Mouse (Mus musculus): Measurements from ENCODE around the gene Samd13. TPM values are rescaled to one million over a fixed set of nuclear protein-coding genes. Genes with fewer than 3 reads are reported as not detected.

The Samd13 gene
- polyA plus RNA-seq, 1 experiment, result 0.31 TPM

DNA sequence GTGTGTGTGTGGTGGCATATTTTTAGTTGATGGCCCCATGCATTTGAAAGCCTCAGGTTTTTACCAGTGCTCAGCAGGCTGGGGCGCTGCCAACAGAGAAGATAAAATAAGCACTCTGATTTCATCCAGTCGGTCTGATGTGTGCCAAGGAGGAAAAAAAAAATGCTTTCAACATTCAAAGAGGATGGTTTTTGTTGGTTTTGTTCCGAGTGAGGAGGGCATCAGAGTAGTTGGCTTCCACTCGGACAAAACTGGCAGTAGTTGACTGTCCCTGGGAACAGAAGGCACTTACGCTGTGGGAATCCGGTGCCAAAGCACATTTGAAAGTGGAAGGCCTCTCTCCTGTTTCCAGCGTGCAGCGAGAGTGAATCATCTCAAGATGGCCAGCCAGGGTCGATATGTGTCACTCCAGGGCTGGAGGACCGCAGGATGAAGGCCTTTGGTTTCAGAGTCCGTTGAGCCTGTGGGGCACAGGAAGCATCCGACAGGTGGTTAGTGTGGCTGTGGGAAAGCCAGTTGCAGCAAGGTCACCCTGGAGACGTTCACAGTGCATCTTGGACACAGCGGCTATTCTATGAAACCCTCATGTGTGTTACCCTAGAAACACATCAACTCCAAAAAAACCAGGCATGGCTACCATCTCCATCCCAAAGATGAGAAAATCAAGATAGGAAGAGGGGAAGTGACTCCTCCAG is 64.7 kb downstream of the Samd13 start:
- DNase-seq (ENCODE audit: low read depth, low spot score), result no peak
- 84% methylated on average over 14 of the region's 14 CpGs for WGBS

DNA sequence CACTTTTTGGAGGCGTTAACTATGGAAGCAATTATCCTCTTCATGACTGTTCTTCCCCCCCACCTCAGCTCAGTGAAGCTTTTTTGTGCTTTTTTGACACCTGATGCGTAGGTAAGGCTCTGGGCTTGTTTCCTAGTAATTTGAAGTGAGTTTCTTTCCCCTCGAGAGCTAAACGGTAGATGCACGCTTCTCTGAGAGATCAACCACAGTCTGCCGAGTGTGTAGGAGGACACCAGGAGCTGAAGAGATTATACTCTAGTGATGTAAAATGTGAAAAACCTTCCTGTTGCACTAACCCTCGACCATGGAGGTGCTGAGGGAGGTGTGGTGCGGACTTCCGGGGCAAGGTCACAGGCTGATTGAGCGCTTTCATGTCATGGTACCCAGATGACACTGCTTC is 65.3 kb downstream of the Samd13 start:
- no peak for DNase-seq (ENCODE audit: low read depth, low spot score)
- WGBS, result 84% methylated on average over 10 of the region's 10 CpGs

GRCm38 (mm10) chr3:146618357-146618756 is 67.0 kb downstream of the Samd13 start:
- DNase-seq (ENCODE audit: low read depth, low spot score), result no peak
- 72% methylated on average over 4 of the region's 4 CpGs for WGBS

DNA sequence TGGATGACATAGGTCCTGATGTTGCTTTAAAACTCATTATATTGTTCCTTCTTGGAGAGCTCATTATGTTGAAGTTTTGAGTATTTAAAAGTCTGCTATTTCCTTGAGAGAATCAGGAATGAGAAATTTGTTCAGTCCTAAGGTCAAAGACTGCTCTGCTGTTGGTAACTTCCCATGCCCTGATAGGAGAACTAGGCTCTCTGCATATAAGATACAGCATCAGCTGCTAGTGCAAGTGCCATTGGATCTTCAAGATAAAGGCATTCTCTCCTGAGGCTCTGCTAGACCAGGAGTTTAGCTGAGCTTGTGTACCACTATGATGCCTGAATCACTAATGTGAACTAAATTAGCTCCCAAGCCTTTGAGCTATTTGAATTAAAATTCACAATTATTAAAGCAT is 67.4 kb downstream of the Samd13 start:
- DNase-seq (ENCODE audit: low read depth, low spot score), result no peak

- no peak for DNase-seq (ENCODE audit: low read depth, low spot score)
- WGBS, result 75% methylated on average over 5 of the region's 5 CpGs
Measured at GRCm38 (mm10) chr3:146616533-146617283, 68.7 kb downstream of the Samd13 start.

DNA sequence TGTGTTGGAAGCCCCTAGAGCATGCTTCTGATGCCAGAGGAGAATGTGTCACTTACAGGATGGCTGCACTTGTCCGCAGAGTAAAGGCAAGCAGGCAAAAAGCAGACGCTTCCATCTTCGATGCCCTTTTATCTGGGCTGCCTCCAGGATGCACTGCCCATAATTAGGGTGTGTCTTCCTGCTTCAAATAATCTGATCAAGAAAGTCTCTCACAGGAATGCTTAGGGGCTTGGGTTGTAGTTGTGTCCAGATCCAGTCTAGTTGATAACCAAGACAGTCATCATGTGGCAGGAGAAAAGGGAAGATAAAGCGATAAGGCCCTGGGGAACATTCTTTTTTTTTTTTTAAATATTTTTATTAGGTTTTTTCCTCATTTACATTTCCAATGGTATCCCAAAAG is 69.9 kb downstream of the Samd13 start, which contains the start of gene Dnase2b:
TSS of gene Dnase2b (minus strand) at position 101 of the 400 bp plus-strand sequence.
- DNase-seq (ENCODE audit: low read depth, low spot score), result no peak
- 95% methylated on average over 4 of the region's 4 CpGs for WGBS

DNA sequence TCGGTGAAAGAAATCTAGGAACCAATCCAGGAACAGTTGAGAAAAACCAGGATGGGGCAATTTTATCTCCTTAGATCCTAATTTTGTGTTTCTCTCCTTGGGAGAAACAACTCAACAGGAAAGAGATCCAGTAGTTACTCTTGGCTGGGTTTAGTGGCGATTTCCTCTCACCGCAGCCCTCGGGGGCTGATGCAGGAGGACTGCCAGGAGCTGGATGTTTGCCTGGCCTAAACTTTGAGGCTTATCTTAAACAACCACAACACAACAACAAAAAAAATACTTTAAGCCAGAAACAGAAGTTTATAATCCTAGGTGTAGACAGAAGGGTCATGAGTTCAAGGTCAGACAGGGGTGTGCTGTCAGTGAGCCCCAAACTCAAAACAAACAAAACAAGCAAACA is 73.6 kb downstream of the Samd13 start:
- WGBS, result 73% methylated on average over 4 of the region's 4 CpGs
- DNase-seq (ENCODE audit: low read depth, low spot score), result no peak

DNA sequence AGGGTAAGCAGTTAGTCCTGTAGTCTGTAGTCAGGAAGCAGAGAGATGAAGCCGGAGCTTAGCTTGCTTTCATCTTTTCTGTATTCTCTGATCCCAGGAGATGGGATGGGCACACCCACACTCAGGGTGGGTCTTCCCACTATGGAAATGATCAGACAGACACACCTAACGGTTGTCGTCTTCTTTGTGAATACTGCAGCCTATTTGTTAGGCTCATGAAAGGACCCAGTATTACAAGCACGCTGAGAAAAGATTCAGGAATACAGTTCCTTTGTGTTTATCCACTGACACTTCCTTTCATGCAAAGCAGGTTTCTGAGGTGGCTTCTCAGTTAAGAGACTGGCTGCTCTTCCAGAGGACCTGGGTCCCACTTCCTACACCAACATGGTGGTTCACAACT is 74.1 kb downstream of the Samd13 start:
- DNase-seq (ENCODE audit: low read depth, low spot score), result no peak
- WGBS, result 82% methylated on average over 4 of the region's 4 CpGs

GRCm38 (mm10) chr3:146610322-146610721 is 75.1 kb downstream of the Samd13 start:
- 71% methylated on average over 10 of the region's 10 CpGs for WGBS
- DNase-seq (ENCODE audit: low read depth, low spot score), result no peak

- WGBS, result 9% methylated on average over 1 of the region's 1 CpGs
Measured at GRCm38 (mm10) chr3:146607368-146607767, 78.0 kb downstream of the Samd13 start.

GRCm38 (mm10) chr3:146604647-146605046 is 80.7 kb downstream of the Samd13 start:
- WGBS, result 86% methylated on average over 9 of the region's 9 CpGs
- DNase-seq (ENCODE audit: low read depth, low spot score), result no peak

More at GRCm38 (mm10) chr3:146607368-146607767, 78.0 kb downstream of the Samd13 start:
- DNase-seq (ENCODE audit: low read depth, low spot score), result no peak

DNA sequence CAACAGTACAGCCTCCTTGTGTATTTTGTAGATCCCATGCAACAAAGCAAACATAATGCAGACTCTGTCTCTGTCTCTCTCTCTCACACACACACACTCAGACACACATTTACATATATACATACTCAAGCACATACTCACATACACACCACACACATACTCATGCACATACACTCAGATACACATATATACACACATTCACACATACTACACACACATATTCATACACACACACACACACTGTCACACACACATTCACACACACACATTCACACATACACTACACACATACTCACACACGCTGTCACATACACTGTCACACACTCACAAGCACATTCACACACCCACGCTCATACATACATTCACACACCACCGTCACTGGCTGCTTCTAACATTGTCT is 82.9 kb downstream of the Samd13 start:
- WGBS, result 94% methylated on average over 3 of the region's 3 CpGs
- DNase-seq (ENCODE audit: low read depth, low spot score), result no peak

DNA sequence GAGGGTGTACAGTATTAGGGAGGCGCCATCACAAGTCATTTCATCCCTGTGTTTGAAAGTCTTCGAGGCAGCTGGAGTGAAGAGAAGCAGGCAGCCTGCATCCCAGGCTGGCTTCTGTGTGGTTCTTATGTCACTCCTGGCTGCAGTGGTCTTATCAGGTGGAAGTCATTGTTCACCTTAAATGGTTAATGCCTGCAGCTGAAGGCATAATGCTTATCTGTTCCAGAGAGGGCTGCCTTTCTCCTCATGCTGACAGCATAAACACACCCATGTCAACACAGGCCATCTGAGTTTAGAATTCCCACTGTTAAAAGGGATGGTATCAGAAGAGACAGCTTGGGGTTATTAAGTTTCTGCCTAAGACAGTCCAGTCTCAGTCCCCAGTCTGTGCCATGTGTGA is 84.2 kb downstream of the Samd13 start:
- WGBS, result 86% methylated on average over 2 of the region's 2 CpGs
- DNase-seq (ENCODE audit: low read depth, low spot score), result no peak

DNA sequence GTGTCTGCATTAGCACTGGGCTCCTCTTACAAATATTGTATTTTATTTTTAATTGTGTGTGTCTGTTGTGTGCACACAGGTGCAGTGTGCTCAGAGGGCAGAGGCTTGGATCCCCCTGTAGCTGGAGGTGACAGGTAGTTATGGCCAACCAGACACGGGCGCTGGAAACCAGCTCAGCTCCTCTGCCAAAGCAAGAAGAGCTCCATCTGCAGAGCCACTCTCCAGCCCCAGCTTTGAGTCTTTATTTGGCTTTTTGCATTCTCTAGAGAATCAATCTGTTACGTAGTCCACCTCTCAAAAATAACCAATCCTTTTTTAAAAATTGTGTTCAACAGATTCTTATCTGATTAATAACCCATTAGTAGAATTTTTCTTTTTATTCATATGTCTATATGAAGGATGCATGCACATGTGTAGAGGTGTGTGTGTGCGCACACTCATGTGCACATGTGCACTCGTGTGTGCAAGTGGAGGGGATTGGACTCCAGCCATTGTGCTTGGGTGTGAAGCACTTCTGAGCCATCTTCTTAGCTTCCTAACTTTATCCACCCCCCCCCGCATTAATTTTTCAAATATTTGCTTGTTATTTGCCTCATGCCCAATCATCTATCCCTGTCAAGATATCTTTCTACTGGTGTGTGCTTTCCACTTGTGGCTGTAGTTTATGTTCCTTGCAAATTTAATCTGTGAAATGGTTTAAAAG is 86.0 kb downstream of the Samd13 start:
- WGBS, result 84% methylated on average over 6 of the region's 6 CpGs
- DNase-seq (ENCODE audit: low read depth, low spot score), result no peak

DNA sequence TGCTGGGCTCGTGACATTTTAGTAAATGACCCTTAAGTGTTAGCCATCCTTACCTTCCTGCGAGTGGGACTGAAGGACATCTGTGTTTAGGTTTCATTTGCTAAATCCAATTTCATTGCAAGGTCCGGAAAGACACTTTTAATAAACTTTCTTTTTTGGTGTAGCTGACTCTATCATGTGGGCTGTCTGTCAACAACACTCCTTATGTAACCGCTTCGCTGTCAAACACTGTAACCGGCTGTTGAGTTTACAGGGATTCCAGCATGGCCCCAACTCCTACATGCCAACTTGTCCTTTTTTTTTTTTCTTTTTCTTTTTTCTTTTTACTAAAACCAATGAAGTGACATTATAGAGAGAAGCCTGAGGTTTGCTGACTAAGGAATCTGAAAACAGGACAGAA is 87.0 kb downstream of the Samd13 start:
- whole genome bisulfite sequencing, result 57% methylated on average over 6 of the region's 6 CpGs
- no peak for DNase-seq (ENCODE audit: low read depth, low spot score)

- WGBS, result 92% methylated on average over 7 of the region's 7 CpGs
- no peak for DNase-seq (ENCODE audit: low read depth, low spot score)
Measured at GRCm38 (mm10) chr3:146596864-146597263, 88.5 kb downstream of the Samd13 start.

DNA sequence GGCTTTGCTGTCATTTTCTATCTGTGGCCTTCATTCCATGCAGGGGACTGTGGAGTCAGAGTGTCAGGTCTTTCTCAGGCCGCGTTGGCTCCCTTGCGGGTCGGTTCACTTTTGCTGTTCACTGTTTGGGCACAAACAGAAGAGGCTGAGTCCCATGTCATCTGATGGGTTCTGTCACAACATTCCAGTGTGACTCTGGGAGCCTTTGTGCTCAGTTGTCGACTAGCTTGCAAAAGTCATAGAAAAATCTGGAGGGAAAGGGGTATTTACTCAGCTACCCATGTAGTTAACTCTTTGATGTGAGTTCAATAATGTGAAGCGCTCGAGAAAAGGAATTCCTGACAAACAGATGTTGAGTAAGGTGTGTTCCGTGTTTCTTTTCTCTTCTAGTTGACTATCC is 89.0 kb downstream of the Samd13 start:
- WGBS, result 85% methylated on average over 8 of the region's 8 CpGs
- no peak for DNase-seq (ENCODE audit: low read depth, low spot score)

GRCm38 (mm10) chr3:146595440-146595839 is 90.0 kb downstream of the Samd13 start:
- DNase-seq (ENCODE audit: low read depth, low spot score), result no peak
- 84% methylated on average over 6 of the region's 6 CpGs for WGBS
